Mouse (Mus musculus) macrophage (primary cell): ENCODE measurements around the gene Eif5a. TPM values are rescaled to one million over a fixed set of nuclear protein-coding genes. Genes with fewer than 3 reads are reported as not detected.

Source experiments
- H3K27ac ChIP-seq: fragments of 350-480 bp; formaldehyde crosslinking; 2 replicates; pipeline ENCODE4 v1.9.0; 2021
- H3K36me3 ChIP-seq: fragments of 350-480 bp; formaldehyde crosslinking; 2 replicates; pipeline ENCODE4 v1.9.0; 2021; ENCODE audit errors: inconsistent target
- H3K4me3 ChIP-seq: fragments of 350-480 bp; formaldehyde crosslinking; 2 replicates; pipeline ENCODE4 v1.9.0; 2021; ENCODE audit errors: inconsistent target
- H3K79me2 ChIP-seq: fragments of 350-480 bp; formaldehyde crosslinking; 2 replicates; pipeline ENCODE4 v1.9.0; 2021; ENCODE audit errors: inconsistent target
- WGBS: methylation state at CpG from one replicate; pipeline ENCODE4 v1.1.7; 2026; ENCODE audit warnings: inconsistent platforms; ENCODE audit not compliant: missing documents; 5-methylcytosine and 5-hydroxymethylcytosine counted together
- polyA plus RNA-seq: library from polyadenylated mRNA; stranded (reverse); fragments of 250-400 nt; gene quantifications from 3 replicates; pipeline ENCODE4 v1.2.4, GENCODE M21; 2018; ENCODE audit warnings: inconsistent platforms

The Eif5a gene
- polyA plus RNA-seq, 1 experiment from 2014 or later = 339 TPM

- H3K36me3 ChIP-seq = peaks cover 70% of the 10 kb centered on the region
- WGBS = 94% methylated on average over 17 of the region's 17 CpGs
- H3K79me2 ChIP-seq = peaks cover 18% of the 10 kb centered on the region
- H3K27ac ChIP-seq = no peak overlapping the region
- no peak overlapping the region for H3K4me3 ChIP-seq
Measured at GRCm38 (mm10) chr11:69910781-69911560, 10.8 kb downstream of the Eif5a start.

GRCm38 (mm10) chr11:69910177-69910576 is 11.6 kb downstream of the Eif5a start:
- 89% methylated on average over 8 of the region's 8 CpGs for WGBS
- H3K36me3 ChIP-seq = peaks cover 72% of the 10 kb centered on the region

GRCm38 (mm10) chr11:69909174-69909573 is 12.6 kb downstream of the Eif5a start:
- Histone ChIP-seq H3K4me3 (no peak overlapping the region), H3K27ac (no peak overlapping the region), H3K79me2 (peaks cover under 1% of the 10 kb centered on the region; the same call in 1 of the 2 replicates), H3K36me3 (peaks cover 82% of the 10 kb centered on the region)
- WGBS = 97% methylated on average over 5 of the region's 5 CpGs

More at GRCm38 (mm10) chr11:69910177-69910576, 11.6 kb downstream of the Eif5a start:
- no peak overlapping the region for H3K27ac ChIP-seq
- H3K4me3 ChIP-seq = no peak overlapping the region
- peaks cover 10% of the 10 kb centered on the region for H3K79me2 ChIP-seq

GRCm38 (mm10) chr11:69908645-69909044 is 13.1 kb downstream of the Eif5a start:
- Histone ChIP-seq H3K27ac (no peak overlapping the region), H3K36me3 (peaks cover 87% of the 10 kb centered on the region), H3K79me2 (no peaks in the 10 kb centered on the region), H3K4me3 (no peak overlapping the region)
- 94% methylated on average over 11 of the region's 11 CpGs for WGBS

- Histone ChIP-seq H3K4me3 (no peak overlapping the region), H3K27ac (no peak overlapping the region), H3K36me3 (peaks cover 57% of the 10 kb centered on the region), H3K79me2 (no peaks in the 10 kb centered on the region; the same call in 1 of the 2 replicates)
- 92% methylated on average over 9 of the region's 9 CpGs for WGBS
Measured at GRCm38 (mm10) chr11:69904311-69904710, 17.4 kb downstream of the Eif5a start.

GRCm38 (mm10) chr11:69902972-69903371 is 18.8 kb downstream of the Eif5a start:
- no peaks in the 10 kb centered on the region; the same call in 1 of the 2 replicates for H3K79me2 ChIP-seq
- H3K4me3 ChIP-seq = peak overlapping the region; percentile 57; the same call in 1 of the 2 replicates
- peaks cover 44% of the 10 kb centered on the region for H3K36me3 ChIP-seq
- H3K27ac ChIP-seq = no peak overlapping the region
- WGBS = 98% methylated on average over 9 of the region's 13 CpGs

- WGBS = 2% methylated on average over 38 of the region's 39 CpGs
- peaks cover 34% of the 10 kb centered on the region for H3K36me3 ChIP-seq
Measured at GRCm38 (mm10) chr11:69901993-69902392, 19.8 kb downstream of the Eif5a start.

GRCm38 (mm10) chr11:69901406-69901846 is 20.3 kb downstream of the Eif5a start:
- peak overlapping the region; percentile 69 for H3K4me3 ChIP-seq
- H3K36me3 ChIP-seq = peaks cover 28% of the 10 kb centered on the region
- 1% methylated on average over 35 of the region's 42 CpGs for WGBS
- peak overlapping the region; percentile 87 for H3K27ac ChIP-seq
- H3K79me2 ChIP-seq = no peaks in the 10 kb centered on the region; the same call in 1 of the 2 replicates

More at GRCm38 (mm10) chr11:69901993-69902392, 19.8 kb downstream of the Eif5a start:
- Histone ChIP-seq H3K4me3 (peak overlapping the region; percentile 57), H3K79me2 (no peaks in the 10 kb centered on the region; the same call in 1 of the 2 replicates), H3K27ac (no peak overlapping the region)

GRCm38 (mm10) chr11:69900471-69901405 is 21.0 kb downstream of the Eif5a start, which contains the start of the genes 2810408A11Rik and Neurl4:
2810408A11Rik (minus strand) TSS chr11:69900987.
Neurl4 (plus strand) TSS chr11:69901072.
- under 1% methylated on average over 38 of the region's 38 CpGs for WGBS
- H3K36me3 ChIP-seq = peaks cover 22% of the 10 kb centered on the region
- H3K79me2 ChIP-seq = no peaks in the 10 kb centered on the region; the same call in 1 of the 2 replicates
- H3K27ac ChIP-seq = peak within 1 kb of the TSS; percentile 87
- peak within 1 kb of the TSS; percentile 69 for H3K4me3 ChIP-seq

GRCm38 (mm10) chr11:69899870-69900269 is 21.9 kb downstream of the Eif5a start:
- WGBS = 46% methylated on average over 2 of the region's 4 CpGs
- H3K79me2 ChIP-seq = no peaks in the 10 kb centered on the region; the same call in 1 of the 2 replicates
- peaks cover 14% of the 10 kb centered on the region for H3K36me3 ChIP-seq
- H3K27ac ChIP-seq = no peak overlapping the region
- H3K4me3 ChIP-seq = no peak overlapping the region

- Histone ChIP-seq H3K79me2 (no peaks in the 10 kb centered on the region), H3K4me3 (no peak within 1 kb of the TSS), H3K27ac (no peak within 1 kb of the TSS), H3K36me3 (no peaks in the 10 kb centered on the region)
- WGBS = 17% methylated on average over 4 of the region's 4 CpGs
Measured at GRCm38 (mm10) chr11:69895291-69895690, 26.5 kb downstream of the Eif5a start, which contains the start of gene Acap1. Acap1 (minus strand) TSS chr11:69895539.

GRCm38 (mm10) chr11:69894671-69895070 is 27.1 kb downstream of the Eif5a start:
- Histone ChIP-seq H3K27ac (no peak overlapping the region), H3K36me3 (no peaks in the 10 kb centered on the region), H3K4me3 (no peak overlapping the region), H3K79me2 (no peaks in the 10 kb centered on the region)
- 16% methylated on average over 5 of the region's 5 CpGs for WGBS

- 92% methylated on average over 4 of the region's 4 CpGs for WGBS
- H3K27ac ChIP-seq = no peak overlapping the region
Measured at GRCm38 (mm10) chr11:69891482-69891881, 30.3 kb downstream of the Eif5a start.

GRCm38 (mm10) chr11:69886907-69887635 is 34.7 kb downstream of the Eif5a start:
- no peaks in the 10 kb centered on the region for H3K36me3 ChIP-seq
- H3K27ac ChIP-seq = no peak overlapping the region
- no peak overlapping the region for H3K4me3 ChIP-seq
- WGBS = 91% methylated on average over 8 of the region's 8 CpGs
- no peaks in the 10 kb centered on the region for H3K79me2 ChIP-seq

More at GRCm38 (mm10) chr11:69891482-69891881, 30.3 kb downstream of the Eif5a start:
- Histone ChIP-seq H3K79me2 (no peaks in the 10 kb centered on the region), H3K36me3 (no peaks in the 10 kb centered on the region), H3K4me3 (no peak overlapping the region)
